Mouse (Mus musculus) heart, adult 2 months (tissue): ENCODE measurements around the gene Mllt3.

ENCODE experiments used
- CTCF ChIP-seq: fragments of 200-600 bp; IDR thresholded peaks from 2 replicates; pipeline ENCODE4 v1.8.1; 2022; ENCODE audit warnings: antibody characterized with exemption, mild to moderate bottlenecking, moderate library complexity
- EP300 ChIP-seq: fragments of 200-500 bp; IDR thresholded peaks from 2 replicates; pipeline ENCODE4 v1.6.1; 2011; ENCODE audit warnings: low read depth, low read length, control low read depth; ENCODE audit not compliant: insufficient read depth
- POLR2A ChIP-seq: fragments of 200-500 bp; IDR thresholded peaks from 2 replicates; pipeline ENCODE4 v1.6.1; 2011; ENCODE audit warnings: mild to moderate bottlenecking, low read depth, low read length, control low read depth; ENCODE audit not compliant: insufficient read depth

GRCm38 (mm10) chr4:87850051-87850450 is 183.1 kb downstream of the Mllt3 start:
- TF ChIP-seq CTCF (no peak), POLR2A (no peak), EP300 (no peak)
